Mouse (Mus musculus): ENCODE measurements around the gene Mmd2. TPM values are rescaled to one million over a fixed set of nuclear protein-coding genes. Genes with fewer than 3 reads are reported as not detected.

Gene Mmd2
- total and polyA plus RNA-seq, 2 experiments from 2014 or later = 0.08 TPM; not detected in 1

DNA sequence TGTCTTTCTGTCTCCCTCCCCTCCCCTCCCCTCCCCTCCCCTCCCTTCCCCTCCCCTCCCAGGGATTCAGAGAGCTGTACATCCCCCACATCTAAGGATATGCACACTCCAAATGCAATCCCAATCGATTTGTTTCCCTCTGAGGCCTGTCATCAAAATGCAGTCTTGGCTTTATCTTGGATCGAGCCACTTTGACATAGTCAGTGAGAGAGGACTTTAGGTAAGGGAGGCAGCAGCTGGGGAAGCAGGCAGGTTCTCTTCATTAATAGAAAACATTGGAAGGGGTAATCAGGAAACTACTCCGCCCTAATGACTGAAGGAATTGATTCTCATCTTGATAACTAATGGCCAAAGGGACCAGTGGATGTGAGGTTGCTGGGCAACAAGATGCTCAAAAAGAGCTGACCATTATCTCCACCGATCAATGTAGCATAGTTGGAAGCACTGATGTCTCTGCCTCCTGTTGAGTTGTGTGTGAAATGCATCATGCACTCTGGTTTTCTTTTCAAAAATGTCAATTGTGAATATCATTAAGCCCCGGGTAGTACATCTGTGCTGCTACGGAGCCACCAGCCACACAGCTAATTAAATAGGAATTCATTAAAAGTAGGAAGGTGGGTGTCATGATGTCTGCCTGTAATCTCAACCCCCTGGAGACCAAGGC lies 17.5 kb downstream of the Mmd2 start:
- no peaks in the 10 kb centered on the region for H3K36me3 ChIP-seq (replicated peaks; ENCODE audit: control insufficient read depth, insufficient read depth, low read length)
- H3K4me1 ChIP-seq (ENCODE audit: control insufficient read depth, insufficient read depth) = no peaks in the 10 kb centered on the region
- no peaks in the 10 kb centered on the region for H3K27me3 ChIP-seq (ENCODE audit: control insufficient read depth, insufficient read depth, low read length)
- H3K4me3 ChIP-seq (ENCODE audit: low read depth, low read length) = no peak overlapping the region
- no peak overlapping the region for H3K4me2 ChIP-seq (ENCODE audit: low read depth, low read length)
- ATAC-seq (ENCODE audit: insufficient read depth, low read depth) (no peak), DNase-seq (ENCODE audit: low spot score) (no peak)
- H3K9ac ChIP-seq (replicated peaks; ENCODE audit: low read depth, low read length) = no peak overlapping the region
- TF ChIP-seq EP300 (IDR thresholded peaks at IDR 0.05; ENCODE audit: low read depth) (no peak), CTCF (IDR thresholded peaks at IDR 0.05; ENCODE audit: low read depth) (no peak)
- no peak overlapping the region for H3K27ac ChIP-seq (ENCODE audit: low read depth)
- WGBS = 72% methylated on average over 6 of the region's 6 CpGs
- H3K9me3 ChIP-seq (replicated peaks; ENCODE audit: control insufficient read depth, low read length) = no peaks in the 10 kb centered on the region

- H3K4me2 ChIP-seq (ENCODE audit: low read depth, low read length) = no peak overlapping the region
- TF ChIP-seq CTCF (IDR thresholded peaks at IDR 0.05; ENCODE audit: low read depth) (no peak), EP300 (IDR thresholded peaks at IDR 0.05; ENCODE audit: low read depth) (no peak)
- WGBS = 43% methylated on average over 14 of the region's 14 CpGs
- H3K9ac ChIP-seq (replicated peaks; ENCODE audit: low read depth, low read length) = no peak overlapping the region
- H3K36me3 ChIP-seq (replicated peaks; ENCODE audit: control insufficient read depth, insufficient read depth, low read length) = no peaks in the 10 kb centered on the region
- peaks cover 9% of the 10 kb centered on the region; the same call in 1 of the 2 replicates for H3K27me3 ChIP-seq (ENCODE audit: control insufficient read depth, insufficient read depth, low read length)
- H3K27ac ChIP-seq (ENCODE audit: low read depth) = no peak overlapping the region
- no peaks in the 10 kb centered on the region for H3K4me1 ChIP-seq (ENCODE audit: control insufficient read depth, insufficient read depth)
- no peaks in the 10 kb centered on the region for H3K9me3 ChIP-seq (replicated peaks; ENCODE audit: control insufficient read depth, low read length)
- ATAC-seq (ENCODE audit: insufficient read depth, low read depth) = no peak
- H3K4me3 ChIP-seq (ENCODE audit: low read depth, low read length) = no peak overlapping the region
- no peak for DNase-seq (ENCODE audit: low spot score)
These were observed 24.9 kb downstream of the Mmd2 start for GRCm38 (mm10) chr5:142583616-142584126.

DNA sequence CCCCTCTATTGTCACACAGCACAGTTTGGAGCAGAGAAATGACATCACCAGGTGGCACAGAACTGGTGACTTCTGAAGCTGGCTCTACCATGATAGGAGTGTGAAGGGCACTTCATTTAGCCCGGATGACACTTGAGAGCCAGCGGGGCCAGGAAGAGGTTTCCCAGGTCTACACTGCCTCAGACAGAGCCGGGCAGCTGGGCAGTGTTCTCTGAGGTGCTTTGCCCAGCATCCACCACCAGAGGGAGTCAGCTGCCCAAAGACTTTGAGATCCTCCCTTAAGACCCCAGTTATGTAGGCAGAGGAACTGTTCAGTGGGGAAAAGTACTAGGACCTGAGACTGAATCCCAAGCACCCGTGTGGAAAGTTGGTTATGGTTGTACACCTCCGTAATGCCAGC lies 27.1 kb downstream of the Mmd2 start:
- peak; percentile 71 for TF ChIP-seq CTCF (IDR thresholded peaks at IDR 0.05; ENCODE audit: low read depth)
- TF ChIP-seq EP300 (IDR thresholded peaks at IDR 0.05; ENCODE audit: low read depth) = no peak
- Histone ChIP-seq H3K4me3 (ENCODE audit: low read depth, low read length) (no peak overlapping the region), H3K9me3 (replicated peaks; ENCODE audit: control insufficient read depth, low read length) (no peaks in the 10 kb centered on the region), H3K27ac (ENCODE audit: low read depth) (no peak overlapping the region), H3K4me2 (ENCODE audit: low read depth, low read length) (no peak overlapping the region), H3K36me3 (replicated peaks; ENCODE audit: control insufficient read depth, insufficient read depth, low read length) (no peaks in the 10 kb centered on the region), H3K9ac (replicated peaks; ENCODE audit: low read depth, low read length) (no peak overlapping the region), H3K27me3 (ENCODE audit: control insufficient read depth, insufficient read depth, low read length) (peaks cover 9% of the 10 kb centered on the region; the same call in 1 of the 2 replicates), H3K4me1 (ENCODE audit: control insufficient read depth, insufficient read depth) (no peaks in the 10 kb centered on the region)
- 12% methylated on average over 5 of the region's 5 CpGs for WGBS
- ATAC-seq (ENCODE audit: insufficient read depth, low read depth) (peak; percentile 41; the same call in 1 of the 2 replicates), DNase-seq (ENCODE audit: low spot score) (peak; percentile 50)

DNA sequence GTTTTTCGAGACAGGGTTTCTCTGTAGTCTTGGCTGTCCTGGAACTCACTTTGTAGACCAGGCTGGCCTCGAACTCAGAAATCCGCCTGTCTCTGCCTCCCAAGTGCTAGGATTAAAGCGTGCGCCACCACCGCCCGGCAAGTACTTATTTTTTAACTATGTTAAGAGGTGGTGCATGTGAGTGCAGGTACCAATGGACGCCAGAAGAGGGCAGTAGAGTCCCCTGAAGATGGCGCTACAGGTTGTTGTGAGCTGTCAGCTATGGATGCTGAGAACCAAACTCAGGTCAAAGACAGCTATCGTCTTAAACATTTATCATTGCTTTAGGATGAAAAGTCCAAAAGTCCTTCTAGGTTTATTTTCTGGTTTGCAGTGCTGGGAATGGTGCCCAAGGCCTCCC lies 30.4 kb downstream of the Mmd2 start:
- DNase-seq (ENCODE audit: low spot score) (no peak), ATAC-seq (ENCODE audit: insufficient read depth, low read depth) (no peak)
- H3K27ac ChIP-seq (ENCODE audit: low read depth) = no peak overlapping the region
- no peaks in the 10 kb centered on the region for H3K36me3 ChIP-seq (replicated peaks; ENCODE audit: control insufficient read depth, insufficient read depth, low read length)
- no peaks in the 10 kb centered on the region for H3K9me3 ChIP-seq (replicated peaks; ENCODE audit: control insufficient read depth, low read length)
- peaks cover 4% of the 10 kb centered on the region; the same call in 1 of the 2 replicates for H3K27me3 ChIP-seq (ENCODE audit: control insufficient read depth, insufficient read depth, low read length)
- H3K4me1 ChIP-seq (ENCODE audit: control insufficient read depth, insufficient read depth) = no peaks in the 10 kb centered on the region
- no peak for TF ChIP-seq EP300 (IDR thresholded peaks at IDR 0.05; ENCODE audit: low read depth)
- no peak for TF ChIP-seq CTCF (IDR thresholded peaks at IDR 0.05; ENCODE audit: low read depth)
- H3K4me3 ChIP-seq (ENCODE audit: low read depth, low read length) = no peak overlapping the region
- H3K9ac ChIP-seq (replicated peaks; ENCODE audit: low read depth, low read length) = no peak overlapping the region
- 85% methylated on average over 10 of the region's 10 CpGs for WGBS
- no peak overlapping the region for H3K4me2 ChIP-seq (ENCODE audit: low read depth, low read length)

GRCm38 (mm10) chr5:142576832-142577231 lies 31.8 kb downstream of the Mmd2 start:
- ATAC-seq (ENCODE audit: insufficient read depth, low read depth) (peak; percentile 33; the same call in 1 of the 2 replicates), DNase-seq (ENCODE audit: low spot score) (peak; percentile 6)
- Histone ChIP-seq H3K4me3 (ENCODE audit: low read depth, low read length) (no peak overlapping the region), H3K9me3 (replicated peaks; ENCODE audit: control insufficient read depth, low read length) (no peaks in the 10 kb centered on the region), H3K4me1 (ENCODE audit: control insufficient read depth, insufficient read depth) (no peaks in the 10 kb centered on the region), H3K9ac (replicated peaks; ENCODE audit: low read depth, low read length) (no peak overlapping the region), H3K27me3 (ENCODE audit: control insufficient read depth, insufficient read depth, low read length) (no peaks in the 10 kb centered on the region), H3K36me3 (replicated peaks; ENCODE audit: control insufficient read depth, insufficient read depth, low read length) (no peaks in the 10 kb centered on the region), H3K4me2 (ENCODE audit: low read depth, low read length) (no peak overlapping the region), H3K27ac (ENCODE audit: low read depth) (no peak overlapping the region)
- no peak for TF ChIP-seq CTCF (IDR thresholded peaks at IDR 0.05; ENCODE audit: low read depth)
- no peak for TF ChIP-seq EP300 (IDR thresholded peaks at IDR 0.05; ENCODE audit: low read depth)
- 39% methylated on average over 7 of the region's 7 CpGs for WGBS

Measured in heart, postnatal 0 days (tissue).